Mouse (Mus musculus) forebrain, postnatal 0 days (tissue): Measurements from ENCODE around the gene Bcap29. TPM values are rescaled to one million over a fixed set of nuclear protein-coding genes. Genes with fewer than 3 reads are reported as not detected.

Source experiments
- ATAC-seq: fragments of 200-750 bp; cut with Nextera tagmentation; 2 replicates; pipeline ENCODE4 v1.8.0; 2017; ENCODE audit warnings: mild to moderate bottlenecking, moderate library complexity
- DNase-seq: peaks from one replicate; pipeline ENCODE4 v3.0.0-alpha.2; 2015
- H3K27ac ChIP-seq: fragments of 300-500 bp; sonication (generic); 2 replicates; pipeline ENCODE4 v1.5.1; 2014; ENCODE audit warnings: low read depth, mild to moderate bottlenecking, antibody characterized with exemption, low read length, moderate library complexity, mixed read lengths
- H3K27me3 ChIP-seq: fragments of 300-500 bp; sonication (generic); 2 replicates; pipeline ENCODE4 v1.6.1; 2014; ENCODE audit warnings: mild to moderate bottlenecking, low read length, mixed read lengths; ENCODE audit not compliant: insufficient read depth
- H3K36me3 ChIP-seq: fragments of 300-500 bp; sonication (generic); 2 replicates; pipeline ENCODE4 v1.6.1; 2014; ENCODE audit warnings: mild to moderate bottlenecking, moderate library complexity; ENCODE audit not compliant: insufficient read depth
- H3K4me1 ChIP-seq: fragments of 300-500 bp; sonication (generic); 2 replicates; pipeline ENCODE4 v1.6.1; 2014; ENCODE audit warnings: antibody characterized with exemption; ENCODE audit not compliant: insufficient read depth
- H3K4me2 ChIP-seq: fragments of 300-500 bp; sonication (generic); 2 replicates; pipeline ENCODE4 v1.6.1; 2014; ENCODE audit warnings: low read depth, mild to moderate bottlenecking, moderate library complexity
- H3K4me3 ChIP-seq: fragments of 300-500 bp; sonication (generic); 2 replicates; pipeline ENCODE4 v1.5.1; 2014; ENCODE audit warnings: low read depth, low read length, mixed read lengths
- H3K9ac ChIP-seq: fragments of 300-500 bp; sonication (generic); 2 replicates; pipeline ENCODE4 v1.6.1; 2014; ENCODE audit warnings: mild to moderate bottlenecking
- H3K9me3 ChIP-seq: fragments of 300-500 bp; sonication (generic); 2 replicates; pipeline ENCODE4 v1.6.1; 2016; ENCODE audit warnings: low read length
- CTCF ChIP-seq: sonication (generic); IDR thresholded peaks from 2 replicates; pipeline ENCODE4 v1.5.1; 2016; ENCODE audit warnings: antibody characterized with exemption, control low read depth, low read depth
- WGBS: fragments of 180-500 bp; shearing (Covaris S2); extraction: QIAGEN DNeasy Blood & Tissue Kit; methylation state at CpG from one replicate; pipeline ENCODE4 v1.1.7; 2014; 5-methylcytosine and 5-hydroxymethylcytosine counted together
- polyA plus RNA-seq: library from polyadenylated mRNA; unstranded; fragments of >200 nt; fragmentation: Nextera tagmentation; extraction: Ambion mirVana; gene quantifications from 2 replicates; pipeline ENCODE4 v1.2.1, GENCODE M21; 2015
- total RNA-seq: library from RNA; depleted of rRNA; stranded (reverse); fragments of >200 nt; gene quantifications from 2 replicates; pipeline ENCODE4 v1.2.3, GENCODE M21; 2014; rRNA removed

Gene Bcap29
- total and polyA plus RNA-seq, 2 experiments from 2014 or later = 9.4 to 32.0 TPM

GRCm38 (mm10) chr12:31560002-31560401 is 74.5 kb downstream of the Bcap29 start:
- Histone ChIP-seq H3K4me2 (peak overlapping the region; percentile 100), H3K9ac (no peak overlapping the region), H3K27ac (no peak overlapping the region), H3K9me3 (no peaks in the 10 kb centered on the region), H3K4me1 (no peaks in the 10 kb centered on the region), H3K27me3 (peaks cover 38% of the 10 kb centered on the region), H3K4me3 (peak overlapping the region; percentile 51; the same call in 1 of the 2 replicates), H3K36me3 (no peaks in the 10 kb centered on the region)
- DNase-seq (no peak), ATAC-seq (no peak)
- WGBS = 13% methylated on average over 5 of the region's 5 CpGs
- no peak for TF ChIP-seq CTCF

- Histone ChIP-seq H3K27me3 (peaks cover 19% of the 10 kb centered on the region), H3K9ac (no peak overlapping the region), H3K4me2 (no peak overlapping the region), H3K36me3 (no peaks in the 10 kb centered on the region), H3K27ac (no peak overlapping the region), H3K9me3 (no peaks in the 10 kb centered on the region), H3K4me3 (no peak overlapping the region), H3K4me1 (no peaks in the 10 kb centered on the region)
- DNase-seq (no peak), ATAC-seq (no peak)
- WGBS = 93% methylated on average over 1 of the region's 1 CpGs
- TF ChIP-seq CTCF = no peak
Measured at GRCm38 (mm10) chr12:31554371-31554770, 80.1 kb downstream of the Bcap29 start.

- Histone ChIP-seq H3K27me3 (peaks cover 5% of the 10 kb centered on the region; the same call in 1 of the 2 replicates), H3K4me2 (no peak overlapping the region), H3K9ac (no peak overlapping the region), H3K4me3 (no peak overlapping the region), H3K9me3 (no peaks in the 10 kb centered on the region), H3K27ac (no peak overlapping the region), H3K4me1 (no peaks in the 10 kb centered on the region), H3K36me3 (no peaks in the 10 kb centered on the region)
- TF ChIP-seq CTCF = no peak
- ATAC-seq (no peak), DNase-seq (no peak)
- WGBS = 79% methylated on average over 1 of the region's 1 CpGs
Measured at GRCm38 (mm10) chr12:31551252-31551651, 83.2 kb downstream of the Bcap29 start.

GRCm38 (mm10) chr12:31546061-31546460 is 88.4 kb downstream of the Bcap29 start:
- no peaks in the 10 kb centered on the region for H3K9me3 ChIP-seq
- DNase-seq (no peak), ATAC-seq (no peak)
- 67% methylated on average over 1 of the region's 1 CpGs for WGBS
- no peaks in the 10 kb centered on the region for H3K27me3 ChIP-seq
- H3K27ac ChIP-seq = no peak overlapping the region
- H3K36me3 ChIP-seq = no peaks in the 10 kb centered on the region
- no peak for TF ChIP-seq CTCF
- no peaks in the 10 kb centered on the region for H3K4me1 ChIP-seq
- H3K4me2 ChIP-seq = no peak overlapping the region
- H3K9ac ChIP-seq = no peak overlapping the region
- H3K4me3 ChIP-seq = no peak overlapping the region

- no peak for ATAC-seq
- Histone ChIP-seq H3K9me3 (no peaks in the 10 kb centered on the region), H3K4me3 (no peak overlapping the region), H3K27ac (no peak overlapping the region), H3K4me2 (no peak overlapping the region), H3K36me3 (no peaks in the 10 kb centered on the region), H3K27me3 (no peaks in the 10 kb centered on the region), H3K9ac (no peak overlapping the region), H3K4me1 (no peaks in the 10 kb centered on the region)
- DNase-seq = no peak
- no peak for TF ChIP-seq CTCF
- 60% methylated on average over 2 of the region's 2 CpGs for WGBS
Measured at GRCm38 (mm10) chr12:31545219-31545618, 89.2 kb downstream of the Bcap29 start.

- DNase-seq = no peak
- no peak overlapping the region for H3K4me3 ChIP-seq
- no peaks in the 10 kb centered on the region for H3K9me3 ChIP-seq
- H3K4me1 ChIP-seq = no peaks in the 10 kb centered on the region
- no peak for TF ChIP-seq CTCF
- WGBS = 87% methylated on average over 5 of the region's 5 CpGs
- no peak overlapping the region for H3K27ac ChIP-seq
- no peak overlapping the region for H3K9ac ChIP-seq
- H3K4me2 ChIP-seq = no peak overlapping the region
- no peaks in the 10 kb centered on the region for H3K36me3 ChIP-seq
- ATAC-seq = no peak
- no peaks in the 10 kb centered on the region for H3K27me3 ChIP-seq
Measured at GRCm38 (mm10) chr12:31541541-31541940, 92.9 kb downstream of the Bcap29 start.

Other genes starting within 250 kb of the Bcap29 start
- 0.46 TPM in 1 of 2 replicates, not detected in the other for gene Slc26a3, start 243.8 kb downstream of the Bcap29 start, total RNA-seq
- 0.14 TPM in 1 of 2 replicates, not detected in the other for gene Slc26a3, start 243.8 kb downstream of the Bcap29 start, polyA plus RNA-seq
- 19.1 and 25.9 TPM in 2 replicates for gene Cbll1, start 135.0 kb downstream of the Bcap29 start, total RNA-seq
- 18.1 and 22.5 TPM in 2 replicates for gene Cbll1, start 135.0 kb downstream of the Bcap29 start, polyA plus RNA-seq
- gene Slc26a4, start 74.7 kb downstream of the Bcap29 start, total RNA-seq = 0.23 and 0.81 TPM in 2 replicates
- 0.26 and 0.31 TPM in 2 replicates for gene Slc26a4, start 74.7 kb downstream of the Bcap29 start, polyA plus RNA-seq
- gene Dus4l, start 20.2 kb upstream of the Bcap29 start, total RNA-seq = 4.5 and 4.9 TPM in 2 replicates
- gene Dus4l, start 20.2 kb upstream of the Bcap29 start, polyA plus RNA-seq = 5.3 and 7.0 TPM in 2 replicates
- 41.4 and 47.7 TPM in 2 replicates for gene Cog5, start 20.2 kb upstream of the Bcap29 start, total RNA-seq
- gene Cog5, start 20.2 kb upstream of the Bcap29 start, polyA plus RNA-seq = 12.8 and 17.3 TPM in 2 replicates
- 16.6 and 17.2 TPM in 2 replicates for gene Gpr22, start 79.3 kb upstream of the Bcap29 start, total RNA-seq
- gene Gpr22, start 79.3 kb upstream of the Bcap29 start, polyA plus RNA-seq = 12.3 and 13.3 TPM in 2 replicates